Mouse (Mus musculus) ovary, adult 18-20 months (tissue): ENCODE results near the gene Syt7.

ENCODE experiments used
- DNase-seq: peaks from one replicate; pipeline ENCODE4 v3.0.0; 2022; ENCODE audit warnings: low spot score, mixed read lengths

The Syt7 gene

GRCm38 (mm10) chr19:10389391-10390098 lies 655 bp downstream of the Syt7 start:
- no peak for DNase-seq

- no peak for DNase-seq
These were observed 1.3 kb downstream of the Syt7 start for GRCm38 (mm10) chr19:10390099-10390680.

DNA sequence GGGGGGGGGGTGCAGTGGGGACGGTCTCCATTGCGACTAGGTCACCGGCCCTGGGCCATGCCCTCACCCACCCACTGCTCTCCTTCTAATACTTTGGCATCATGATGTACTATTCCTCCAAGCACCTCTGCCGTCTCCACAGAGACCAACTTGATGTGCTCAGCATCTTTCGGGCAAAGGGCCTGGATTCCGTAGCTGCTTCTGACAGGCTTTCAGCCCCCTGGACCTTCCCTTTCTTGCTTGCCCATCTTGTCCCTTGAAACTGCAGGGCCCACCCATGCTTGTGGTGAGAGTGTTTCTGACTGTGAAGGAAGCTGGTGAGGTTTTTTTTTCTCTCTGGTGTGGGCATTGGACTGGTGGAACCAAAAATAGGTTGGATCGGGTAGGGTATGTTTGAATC lies 2.1 kb downstream of the Syt7 start:
- no peak for DNase-seq

DNA sequence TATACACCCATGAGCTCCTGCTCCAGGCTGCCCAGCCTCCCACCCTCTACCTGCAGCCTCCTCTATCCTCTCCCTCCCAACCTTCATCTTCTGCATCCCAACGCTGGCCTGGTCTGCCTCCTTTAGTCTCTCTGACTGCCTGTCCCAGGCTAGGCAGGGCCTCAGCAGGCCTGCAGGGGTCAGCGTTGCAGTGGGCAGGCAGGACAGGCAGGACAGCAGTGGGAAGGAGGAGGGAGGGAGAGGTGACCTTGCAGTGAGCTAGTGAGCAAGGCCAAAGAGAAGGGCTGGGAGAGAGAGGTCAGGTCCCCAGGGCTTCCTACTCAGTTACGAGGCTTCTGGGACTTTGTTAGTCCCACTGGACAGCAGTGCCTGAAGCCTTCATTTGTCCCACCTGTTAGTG lies 3.1 kb downstream of the Syt7 start:
- peak; percentile 71 for DNase-seq

DNA sequence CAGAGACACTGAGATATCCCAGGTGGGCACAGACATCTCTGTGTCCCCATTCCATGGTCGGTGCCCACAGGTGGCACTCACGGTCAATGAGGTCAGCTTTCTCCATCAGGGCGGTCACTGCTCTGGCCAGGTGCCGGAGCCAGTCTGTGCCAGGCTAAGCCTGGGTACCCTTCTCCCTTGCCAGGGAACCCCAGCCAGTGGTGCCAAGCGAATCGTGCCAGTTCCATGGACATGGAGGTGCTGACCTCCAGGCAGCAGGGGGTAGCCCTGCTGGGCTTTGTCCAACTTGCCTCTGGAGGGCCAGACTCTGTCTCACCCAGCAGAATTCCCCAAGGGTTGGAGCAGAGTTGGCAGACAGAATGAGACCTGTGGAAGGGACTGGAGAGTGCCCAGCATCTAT lies 4.6 kb downstream of the Syt7 start:
- no peak for DNase-seq

- DNase-seq, result no peak
These were observed 5.1 kb downstream of the Syt7 start for GRCm38 (mm10) chr19:10393874-10394500.

DNA sequence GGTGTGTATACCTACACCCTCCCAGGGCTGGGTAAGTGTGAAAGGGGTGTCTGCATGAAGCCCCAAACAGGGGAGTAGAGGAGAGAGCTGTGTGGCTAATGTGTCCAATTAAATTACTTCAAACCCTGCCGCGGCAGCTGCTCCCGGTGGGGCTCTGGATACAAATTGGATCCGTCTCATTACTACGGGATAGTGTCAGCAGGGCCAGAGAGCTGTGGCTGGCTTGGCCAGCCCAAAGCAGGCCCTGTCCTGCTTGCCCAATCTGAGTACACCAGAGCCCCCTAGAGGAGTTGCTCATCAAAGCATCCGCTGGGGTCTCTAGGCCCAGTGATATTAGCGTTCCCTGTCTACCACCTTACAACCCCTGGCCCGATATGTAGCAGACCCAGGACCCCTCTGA lies 6.3 kb downstream of the Syt7 start:
- no peak for DNase-seq

DNA sequence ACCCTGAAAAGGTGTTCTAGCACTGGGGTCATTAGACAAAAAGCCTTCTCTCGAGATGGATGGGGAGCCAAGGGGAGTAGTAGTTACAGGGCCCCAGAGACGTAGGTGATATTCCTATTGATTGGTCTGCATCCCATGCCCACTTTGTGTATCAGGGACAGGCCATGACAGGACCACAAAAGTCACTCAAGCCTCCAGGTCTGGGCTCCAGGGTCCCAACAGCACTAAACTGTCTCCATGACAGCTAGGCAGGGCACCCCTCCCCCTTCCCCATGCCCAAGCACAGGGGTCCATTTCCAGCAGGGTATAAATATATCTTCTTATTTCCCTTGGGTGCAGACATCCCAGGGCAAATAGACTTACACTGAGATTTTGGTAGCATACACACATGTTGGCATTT lies 8.1 kb downstream of the Syt7 start:
- DNase-seq, result no peak

DNA sequence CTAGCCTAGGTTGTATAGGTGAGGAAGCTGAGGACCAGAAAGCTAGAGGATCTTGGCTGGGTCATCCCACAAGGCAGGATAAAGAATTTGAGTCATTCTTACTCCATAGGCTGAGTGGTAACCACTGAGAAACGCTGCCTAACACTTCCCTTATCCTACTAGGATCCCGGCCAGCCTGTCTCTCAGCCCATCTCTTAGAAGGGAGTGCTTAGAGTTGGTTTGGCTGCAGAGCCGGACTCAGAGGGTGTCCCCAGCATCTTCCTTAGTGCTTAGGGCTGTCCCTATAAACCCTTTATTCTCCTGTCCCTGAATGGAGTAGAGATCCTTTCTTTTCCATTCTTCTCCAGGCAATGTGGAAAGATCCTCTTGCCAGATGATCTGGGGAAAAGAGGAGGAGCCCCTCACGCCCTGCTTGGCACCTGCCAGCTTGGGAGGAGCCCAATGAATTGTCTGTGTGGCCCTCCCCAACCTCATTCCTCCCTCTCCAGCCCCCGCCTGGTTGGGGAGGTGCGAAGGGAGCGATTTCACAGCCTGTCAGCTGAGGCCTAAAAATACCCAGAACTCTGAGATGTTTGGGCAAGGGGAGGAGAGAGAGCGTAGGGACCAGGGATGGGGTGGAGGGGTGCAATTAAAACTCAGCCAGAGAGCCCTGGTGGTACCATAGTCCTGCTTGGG lies 8.7 kb downstream of the Syt7 start:
- DNase-seq, result no peak

DNA sequence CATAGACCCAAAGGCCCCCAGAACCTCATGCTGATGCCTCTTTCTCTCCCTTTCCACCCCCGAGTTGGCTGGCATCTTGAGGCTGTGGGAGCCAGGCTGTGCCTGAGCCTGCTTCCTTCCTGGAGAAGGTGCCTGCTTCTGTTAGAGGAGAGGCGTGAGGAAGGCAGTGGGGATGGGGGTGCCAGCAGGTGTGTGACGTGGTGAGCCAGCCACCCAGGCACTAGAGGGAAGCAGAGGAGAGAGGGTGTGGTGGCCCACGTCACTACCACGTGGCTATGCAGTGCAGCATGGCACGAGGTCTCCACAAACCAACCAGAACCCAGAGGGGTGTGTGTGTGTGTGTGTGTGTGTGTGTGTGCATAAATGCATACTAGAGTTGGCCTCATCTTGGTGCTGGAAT lies 9.4 kb downstream of the Syt7 start:
- DNase-seq, result no peak

DNA sequence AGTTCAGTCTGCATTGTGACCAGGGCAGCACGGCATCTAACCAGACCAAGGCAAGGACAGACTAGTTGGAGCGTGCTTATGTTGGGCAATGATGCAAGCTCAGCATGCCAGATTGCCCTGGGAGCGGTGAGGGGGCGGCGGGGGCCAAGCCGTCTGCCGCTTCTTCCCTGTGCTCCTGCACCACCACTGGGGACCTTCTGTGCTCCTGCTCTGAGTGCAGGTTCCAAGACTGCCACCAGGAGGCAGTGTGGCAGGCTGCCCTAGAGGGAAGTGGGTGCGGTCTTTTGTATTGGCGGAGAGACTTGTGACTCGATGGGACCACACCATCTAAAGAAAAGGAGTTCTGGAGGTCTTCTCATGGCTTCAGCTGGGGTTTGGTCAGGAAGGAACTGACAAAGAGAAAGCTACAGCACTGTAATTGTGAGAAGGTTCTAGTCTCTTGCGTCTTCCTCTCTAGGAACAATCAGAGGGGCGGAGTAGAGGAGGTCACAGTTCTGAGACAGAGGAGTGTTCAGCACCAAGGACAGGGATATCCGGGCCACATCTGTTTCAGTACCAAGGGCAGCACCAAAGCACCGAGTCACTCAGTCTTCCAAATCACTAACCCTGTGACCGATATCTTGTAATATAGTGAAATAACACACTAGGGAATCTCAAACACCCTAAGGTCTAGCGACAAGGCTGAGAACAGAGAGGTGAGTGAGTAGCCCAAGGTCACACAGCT lies 14.0 kb downstream of the Syt7 start:
- peak; percentile 29 for DNase-seq

DNA sequence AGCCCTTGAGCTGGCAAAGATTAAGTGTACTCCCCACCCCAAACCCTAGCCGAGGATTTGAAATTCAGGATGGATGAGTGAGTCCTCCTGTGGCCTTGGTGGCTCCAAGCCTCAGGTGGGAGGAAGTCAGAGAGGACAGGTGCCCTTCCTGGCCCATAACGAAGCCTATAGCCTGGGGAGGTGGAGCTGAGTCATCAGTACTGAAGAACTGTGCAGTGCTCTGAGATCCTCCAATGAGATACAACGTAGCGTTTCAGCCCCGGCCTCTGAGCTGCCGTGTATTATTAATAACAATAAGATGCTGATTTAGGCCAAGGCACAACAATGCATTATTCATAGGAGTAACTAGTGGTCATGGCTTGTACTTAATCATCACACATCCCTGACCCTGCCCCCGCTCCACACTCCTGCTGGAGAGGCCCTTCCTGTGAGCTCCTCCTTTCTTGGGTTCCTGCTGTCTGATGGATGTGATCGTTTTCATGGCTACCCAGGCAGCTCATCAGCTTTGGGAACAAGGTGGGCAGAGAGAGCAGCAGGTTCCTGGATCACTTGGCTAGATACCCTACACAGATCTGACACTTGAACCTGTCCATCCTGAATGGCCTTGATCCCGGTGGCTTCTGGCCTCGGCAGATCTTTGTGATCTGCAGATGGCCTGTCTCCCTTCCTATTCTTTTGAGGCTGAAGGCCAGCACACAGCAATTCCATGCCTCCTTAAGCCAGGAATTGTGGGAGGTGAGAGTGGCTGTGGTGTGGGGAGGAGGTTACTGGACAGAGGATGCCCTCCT lies 14.9 kb downstream of the Syt7 start:
- no peak for DNase-seq

DNA sequence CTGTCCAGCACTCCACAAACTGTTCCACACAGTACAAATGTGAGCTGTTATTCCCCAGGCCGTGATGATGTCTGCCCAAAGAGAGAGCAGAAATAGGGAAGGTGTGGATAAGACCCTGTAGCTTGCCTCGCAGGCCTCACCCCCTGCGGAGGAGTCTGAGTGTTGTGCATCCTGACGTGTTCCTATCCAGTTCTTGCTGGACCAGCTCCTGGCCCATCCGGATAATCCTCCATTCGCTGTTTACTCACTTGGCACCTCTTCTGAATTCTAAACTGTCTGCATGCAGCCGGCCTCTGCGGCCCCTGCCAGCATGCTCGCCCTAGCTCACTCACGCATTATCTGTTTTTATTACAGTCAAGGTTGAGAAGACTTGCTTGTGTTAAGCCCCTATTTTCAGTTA lies 15.5 kb downstream of the Syt7 start:
- no peak for DNase-seq

DNA sequence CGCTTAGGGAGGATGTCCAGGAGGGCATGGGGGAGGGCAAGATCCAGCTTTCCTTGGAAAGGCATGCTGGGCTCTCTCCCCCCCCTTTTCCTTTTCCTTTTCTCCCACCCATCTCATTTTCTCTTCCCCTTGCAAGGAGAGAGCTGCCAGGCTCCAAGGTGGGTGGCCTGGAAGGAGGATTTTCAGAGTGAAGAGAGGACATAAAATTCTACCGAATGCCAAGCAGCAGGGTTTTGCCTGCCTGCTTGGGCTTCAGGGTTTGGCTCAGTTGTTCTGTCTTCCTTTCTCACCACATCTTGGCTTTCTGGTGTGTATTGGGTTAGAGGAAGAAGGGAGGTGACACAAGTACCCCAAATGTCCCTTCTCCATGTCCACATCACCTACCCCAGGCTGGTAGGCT lies 16.0 kb downstream of the Syt7 start:
- DNase-seq, result no peak

GRCm38 (mm10) chr19:10413701-10414242 lies 24.9 kb downstream of the Syt7 start:
- no peak for DNase-seq

- no peak for DNase-seq
These were observed 26.6 kb downstream of the Syt7 start for GRCm38 (mm10) chr19:10415508-10415907.

DNA sequence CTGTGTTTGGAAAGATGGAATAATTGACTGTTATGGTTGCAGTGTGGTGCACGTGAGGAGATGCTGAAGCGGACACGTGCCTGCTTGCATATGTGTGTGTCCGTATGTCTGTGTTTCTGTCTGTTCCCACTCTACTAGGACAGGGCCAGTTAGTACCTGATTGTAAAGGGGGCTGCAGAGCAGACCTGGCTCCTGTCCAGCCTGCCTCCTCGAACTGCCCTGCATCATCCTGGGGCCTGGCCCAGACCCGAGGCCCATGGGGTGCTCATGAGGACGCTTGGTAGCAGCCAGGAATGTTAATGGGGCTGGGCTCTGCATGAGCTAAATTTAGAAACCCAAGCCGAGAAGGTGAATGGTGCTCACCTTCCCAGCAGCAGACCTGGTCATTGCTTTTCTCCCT lies 28.0 kb downstream of the Syt7 start:
- DNase-seq, result no peak

DNA sequence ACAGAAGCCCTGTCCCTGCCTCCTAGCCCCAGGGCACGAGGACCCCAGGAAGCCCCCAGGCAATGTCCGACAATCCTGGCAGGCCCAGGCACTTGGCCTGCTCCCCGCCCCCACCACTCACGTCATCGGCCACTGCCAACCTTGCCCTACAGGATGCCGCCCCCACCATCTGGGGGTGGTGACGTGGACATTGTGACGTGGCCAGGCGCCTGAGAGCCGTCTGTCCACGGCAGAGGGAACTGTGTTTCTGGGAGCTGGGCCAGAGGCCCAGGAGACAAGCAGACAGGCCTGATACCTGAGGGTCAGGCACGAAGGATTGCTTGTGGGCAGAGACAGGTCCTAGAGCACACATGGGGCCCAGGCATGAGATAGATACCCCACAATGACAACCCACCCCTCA lies 28.5 kb downstream of the Syt7 start:
- no peak for DNase-seq

DNA sequence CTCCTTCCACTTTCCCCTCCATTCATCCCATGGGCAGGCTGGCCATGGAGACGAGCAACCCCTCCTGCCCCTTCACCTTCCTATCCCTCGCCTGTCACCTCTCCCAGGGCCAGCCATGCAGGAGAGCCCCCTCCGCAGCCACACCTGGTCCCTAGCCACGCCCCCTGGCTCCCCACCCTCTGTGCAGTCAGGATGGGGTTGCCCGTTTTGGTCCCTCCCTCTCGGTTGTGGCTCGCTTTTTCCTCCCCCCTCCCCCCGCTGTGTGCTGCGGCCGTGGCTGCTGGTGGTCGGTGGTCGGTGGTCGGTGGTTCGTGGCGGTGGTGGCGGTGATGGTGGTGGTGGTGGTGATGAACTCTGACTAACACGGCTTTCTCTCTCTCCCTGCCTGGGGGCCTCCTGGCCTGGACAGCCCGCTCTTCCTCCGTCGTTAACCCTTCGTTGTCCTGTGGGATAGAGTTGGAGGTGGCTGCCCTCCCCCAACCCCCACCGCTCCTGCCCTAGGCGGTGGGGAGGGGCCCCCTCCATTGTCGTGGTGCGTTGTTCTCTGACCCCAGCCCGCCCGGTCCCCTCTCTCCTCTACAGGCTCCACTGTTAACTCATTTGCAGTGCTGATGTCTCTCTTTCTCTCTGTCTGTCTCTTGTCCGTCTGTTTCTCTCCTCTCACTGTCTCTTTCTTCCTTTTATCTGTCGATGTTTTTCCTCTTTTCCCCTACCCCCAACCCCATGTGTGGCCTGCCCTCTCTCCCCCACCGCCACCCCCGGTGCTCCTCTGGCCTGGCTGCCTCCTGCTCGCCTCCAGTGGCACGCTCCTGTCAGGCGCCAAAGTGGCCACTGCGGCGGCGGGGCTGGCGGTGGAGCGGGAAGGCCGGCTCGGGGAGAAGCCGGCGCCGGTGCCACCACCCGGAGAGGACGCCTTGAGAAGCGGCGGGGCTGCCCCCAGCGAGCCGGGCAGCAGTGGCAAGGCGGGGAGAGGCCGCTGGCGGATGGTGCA lies 33.4 kb downstream of the Syt7 start:
- no peak for DNase-seq

DNA sequence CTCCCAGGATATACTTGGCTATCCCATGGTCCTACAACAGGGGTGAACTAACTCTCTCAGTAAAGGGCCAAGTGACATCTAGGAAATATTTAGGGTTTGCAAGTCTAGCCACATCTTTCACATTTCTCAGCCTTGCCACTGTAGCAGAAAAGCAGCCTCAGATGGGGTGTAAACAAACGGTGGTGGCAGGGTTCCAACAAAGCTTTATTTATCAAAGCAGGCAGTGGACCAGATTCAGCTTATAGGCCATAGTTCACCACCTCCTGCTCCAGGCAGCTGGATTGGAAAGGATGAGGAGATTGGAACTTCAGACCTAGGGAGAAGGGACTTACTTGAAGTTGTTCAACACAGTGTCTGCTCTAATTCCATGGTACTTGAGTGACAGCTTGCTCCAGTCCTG lies 35.9 kb downstream of the Syt7 start:
- DNase-seq, result no peak
